Mouse (Mus musculus): ENCODE measurements around the gene Pfkfb2.

DNA sequence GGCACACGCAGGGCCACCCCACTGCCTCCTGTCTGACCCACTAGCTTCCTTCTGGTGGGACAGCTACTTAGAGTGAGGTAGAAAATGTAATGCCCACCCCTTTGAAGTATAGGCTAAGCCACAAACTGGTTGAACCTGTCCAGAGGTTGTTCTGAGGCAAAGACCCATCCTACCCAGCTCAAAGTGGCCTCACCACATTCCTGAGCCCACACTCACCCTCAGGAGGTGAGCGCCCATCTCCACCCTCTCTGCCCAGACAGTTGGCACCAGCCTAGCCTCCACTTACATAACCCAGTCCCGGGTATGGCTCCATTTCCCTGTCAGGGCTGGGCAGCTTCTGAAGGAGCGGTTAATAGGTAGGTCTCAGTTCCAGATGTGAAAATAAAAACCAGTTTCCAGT lies 41.4 kb upstream of the Pfkfb2 start:
- TF ChIP-seq CTCF (IDR thresholded peaks at IDR 0.05; ENCODE audit: low read depth, low read length) = no peak
- no peak for TF ChIP-seq GATA2 (IDR thresholded peaks at IDR 0.05; ENCODE audit: borderline replicate concordance, low read depth, low read length)
- no peak for TF ChIP-seq GATA1 (IDR thresholded peaks at IDR 0.05; ENCODE audit: borderline replicate concordance, low read length)
